In genomic region chr10:119240722-119241089, GRCm38 (mm10) we compare ENCODE assay signal across 8 mouse cellular contexts. TPM values are rescaled to one million over a fixed set of nuclear protein-coding genes. Genes with fewer than 3 reads are reported as not detected.
DNase-seq lines count a peak whose midpoint lies in the region; ATAC-seq and TF ChIP-seq lines count a peak whose summit lies in the region.

No protein-coding gene starts in this region.

- ATAC-seq in intestine, embryonic 14.5 days (replicated peaks; ENCODE audit: low FRiP score, low TSS enrichment, low read depth) = no peak
- no peak for ATAC-seq in midbrain, postnatal 0 days (ENCODE audit: low FRiP score)

- H3K4me2 ChIP-seq in intestine, embryonic 14.5 days (ENCODE audit: low read length) = peak overlapping the region; percentile 69
- peak overlapping the region; percentile 50 for H3K4me2 ChIP-seq in midbrain, postnatal 0 days (ENCODE audit: low read depth, low read length, poor library complexity, severe bottlenecking)

- peaks cover 6% of the 10 kb centered on the region for H3K4me1 ChIP-seq in thymus, adult 2 months (replicated peaks; ENCODE audit: control insufficient read depth, insufficient read depth, low read length)
- peaks cover 17% of the 10 kb centered on the region; the same call in 1 of the 2 replicates for H3K4me1 ChIP-seq in intestine, embryonic 14.5 days (replicated peaks; ENCODE audit: control insufficient read depth, insufficient read depth, low read length)
- peaks cover 9% of the 10 kb centered on the region for H3K4me1 ChIP-seq in midbrain, postnatal 0 days (ENCODE audit: insufficient read depth, low read length)

- H3K9ac ChIP-seq in intestine, embryonic 14.5 days (ENCODE audit: low read length) = peak overlapping the region; percentile 85
- peak overlapping the region; percentile 37 for H3K9ac ChIP-seq in midbrain, postnatal 0 days (replicated peaks; ENCODE audit: low read length, poor library complexity, severe bottlenecking)

- intact Hi-C loops in gastrocnemius, adult 2 months (cut with DNase I) = no loop called here

- H3K4me3 ChIP-seq in gastrocnemius, adult 2 months = peak overlapping the region; percentile 92
- peak overlapping the region; percentile 60 for H3K4me3 ChIP-seq in thymus, adult 2 months (ENCODE audit: control insufficient read depth, insufficient read depth, low read length)
- H3K4me3 ChIP-seq in intestine, embryonic 14.5 days (ENCODE audit: low read depth, low read length) = peak overlapping the region; percentile 95
- peak overlapping the region; percentile 98 for H3K4me3 ChIP-seq in midbrain, postnatal 0 days (ENCODE audit: low read depth, low read length)

- no peak for TF ChIP-seq POLR2A in thymus, adult 2 months (IDR thresholded peaks at IDR 0.05; ENCODE audit: control insufficient read depth, extremely low read depth, insufficient read depth, low read length, poor library complexity)

- no peaks in the 10 kb centered on the region for H3K36me3 ChIP-seq in thymus, adult 2 months (ENCODE audit: control insufficient read depth, insufficient read depth, low read length)
- peaks cover 4% of the 10 kb centered on the region; the same call in 1 of the 2 replicates for H3K36me3 ChIP-seq in intestine, embryonic 14.5 days (ENCODE audit: control insufficient read depth, insufficient read depth, low read length)
- H3K36me3 ChIP-seq in midbrain, postnatal 0 days (ENCODE audit: insufficient read depth, low read length) = no peaks in the 10 kb centered on the region

- peak overlapping the region; percentile 99 for H3K27ac ChIP-seq in gastrocnemius, adult 2 months
- H3K27ac ChIP-seq in thymus, adult 2 months (ENCODE audit: control insufficient read depth, insufficient read depth, low read length) = peak overlapping the region; percentile 35
- H3K27ac ChIP-seq in intestine, embryonic 14.5 days (ENCODE audit: low read depth) = peak overlapping the region; percentile 99
- H3K27ac ChIP-seq in midbrain, postnatal 0 days (ENCODE audit: low read depth, low read length) = peak overlapping the region; percentile 96

- no peak for TF ChIP-seq CTCF in gastrocnemius, adult 2 months (IDR thresholded peaks at IDR 0.05)
- no peak for TF ChIP-seq CTCF in thymus, adult 2 months (IDR thresholded peaks at IDR 0.05; ENCODE audit: borderline replicate concordance, control insufficient read depth, extremely low read depth, insufficient read depth, low read length, poor library complexity)
- no peak for TF ChIP-seq CTCF in midbrain, postnatal 0 days (IDR thresholded peaks at IDR 0.05)

- H3K27me3 ChIP-seq in thymus, adult 2 months (ENCODE audit: control insufficient read depth, insufficient read depth, low read length) = no peaks in the 10 kb centered on the region
- H3K27me3 ChIP-seq in intestine, embryonic 14.5 days (replicated peaks; ENCODE audit: control insufficient read depth, insufficient read depth, low read length) = no peaks in the 10 kb centered on the region
- H3K27me3 ChIP-seq in midbrain, postnatal 0 days (ENCODE audit: insufficient read depth, low read length) = no peaks in the 10 kb centered on the region

- no peak for DNase-seq in gastrocnemius, adult 2 months
- DNase-seq in gastrocnemius, adult 8-10 months (ENCODE audit: low spot score in 2 of 2) = no peak
- DNase-seq in thymus, adult 2 months = peak; percentile 25
- no peak for DNase-seq in thymus, postnatal 14 days
- peak; percentile 77 for DNase-seq in intestine, embryonic 14.5 days (ENCODE audit: low spot score)
- no peak for DNase-seq in midbrain, postnatal 0 days (ENCODE audit: low spot score)
- DNase-seq in retina, embryonic 14.5 days (ENCODE audit: low spot score) = no peak
- no peak for DNase-seq in thymus, postnatal 36 days

- no peaks in the 10 kb centered on the region for H3K9me3 ChIP-seq in intestine, embryonic 14.5 days (ENCODE audit: control insufficient read depth, low read length)
- no peaks in the 10 kb centered on the region for H3K9me3 ChIP-seq in midbrain, postnatal 0 days (ENCODE audit: low read length)

- WGBS in thymus, adult 2 months = 11% methylated on average over 9 of the region's 9 CpGs
- WGBS in intestine, embryonic 14.5 days = 6% methylated on average over 9 of the region's 9 CpGs
- 2% methylated on average over 9 of the region's 9 CpGs for WGBS in midbrain, postnatal 0 days

RNA-seq across cellular contexts. Expression of gene Cand1, which starts 0.9 kb away (rescaled TPM):
- total RNA-seq in gastrocnemius, adult 2 months (2021) = 10 to 100 TPM; 11.2 to 17.5 TPM
- 10 to 100 TPM; 12.9 to 18.1 (median 14.4) TPM for total RNA-seq in gastrocnemius, adult 8-10 months (2022)
- 56.9 and 63.3 TPM in 2 replicates for polyA plus RNA-seq in thymus, adult 2 months (2012; rRNA removed)
- 74.5 and 75.9 TPM in 2 replicates for polyA plus RNA-seq in intestine, embryonic 14.5 days (2014; fragmentation: Nextera tagmentation; extraction: Ambion mirVana)
- total RNA-seq in midbrain, postnatal 0 days (2014; rRNA removed) = 84.9 and 116 TPM in 2 replicates
- polyA plus RNA-seq in midbrain, postnatal 0 days (2015; fragmentation: Nextera tagmentation; extraction: Ambion mirVana) = 28.2 and 30.7 TPM in 2 replicates

Comparison
In these comparisons a context has a peak if more than half of its experiments do, and no peak if none do; other contexts are left out.
1. DNase-seq: peak in thymus, adult 2 months (single experiment) and intestine, embryonic 14.5 days (single experiment); none in gastrocnemius, adult 2 months (single experiment), gastrocnemius, adult 8-10 months (0 of 2), thymus, postnatal 14 days (single experiment), midbrain, postnatal 0 days (single experiment), retina, embryonic 14.5 days (single experiment) and thymus, postnatal 36 days (0 of 2).
2. H3K27ac ChIP-seq: peak in every context shown above with its lines; median percentile 99 in gastrocnemius, adult 2 months; 99 in intestine, embryonic 14.5 days; 96 in midbrain, postnatal 0 days; 35 in thymus, adult 2 months.
3. Peak in every context shown above with its lines, with median percentiles within 50 percentile points of each other: H3K4me3 ChIP-seq.